Mouse (Mus musculus) olfactory bulb, adult 2 months (tissue): ENCODE measurements around the gene Eftud2.

Source experiments
- CTCF ChIP-seq: fragments of 200-500 bp; IDR thresholded peaks from 2 replicates; pipeline ENCODE4 v1.5.1; 2012; ENCODE audit warnings: low read depth, mild to moderate bottlenecking, low read length, moderate library complexity; ENCODE audit not compliant: insufficient read depth
- POLR2A ChIP-seq: fragments of 200-500 bp; IDR thresholded peaks from 2 replicates; pipeline ENCODE4 v1.6.1; 2012; ENCODE audit warnings: mild to moderate bottlenecking, low read depth, low read length, moderate library complexity; ENCODE audit not compliant: insufficient read depth

GRCm38 (mm10) chr11:102830276-102830675 lies 50.5 kb downstream of the Eftud2 start:
- TF ChIP-seq CTCF (no peak), POLR2A (no peak)
